Mouse (Mus musculus) hindbrain, embryonic 10.5 days (tissue): ENCODE measurements around the gene Edf1. TPM values are rescaled to one million over a fixed set of nuclear protein-coding genes. Genes with fewer than 3 reads are reported as not detected.
A peak's percentile ranks its signal among the peaks of the same experiment; 100 is the strongest.

Experiments
- DNase-seq: peaks from one replicate; pipeline ENCODE4 v3.0.0-alpha.2; 2017; ENCODE audit warnings: low spot score
- H3K27ac ChIP-seq: fragments of 300-500 bp; sonication (generic); 2 replicates; pipeline ENCODE4 v1.5.1; 2016; ENCODE audit warnings: mild to moderate bottlenecking, moderate library complexity
- H3K27me3 ChIP-seq: fragments of 300-500 bp; sonication (generic); 2 replicates; pipeline ENCODE4 v1.6.1; 2016; ENCODE audit warnings: mild to moderate bottlenecking; ENCODE audit not compliant: poor library complexity, insufficient read depth, severe bottlenecking
- H3K36me3 ChIP-seq: fragments of 300-500 bp; sonication (generic); 2 replicates; pipeline ENCODE4 v1.6.1; 2016; ENCODE audit warnings: mild to moderate bottlenecking, moderate library complexity
- H3K4me1 ChIP-seq: fragments of 300-500 bp; sonication (generic); replicated peaks from 2 replicates; pipeline ENCODE4 v1.6.1; 2016; ENCODE audit warnings: mild to moderate bottlenecking
- H3K4me3 ChIP-seq: fragments of 300-500 bp; sonication (generic); 2 replicates; pipeline ENCODE4 v1.5.1; 2016; ENCODE audit warnings: mild to moderate bottlenecking, moderate library complexity
- H3K9me3 ChIP-seq: fragments of 300-500 bp; sonication (generic); 2 replicates; pipeline ENCODE4 v1.6.1; 2016; ENCODE audit warnings: mild to moderate bottlenecking, moderate library complexity
- WGBS: fragments of 180-500 bp; shearing (Covaris S2); methylation state at CpG from one replicate; pipeline ENCODE4 v1.1.7; 2016; 5-methylcytosine and 5-hydroxymethylcytosine counted together
- polyA plus RNA-seq: library from polyadenylated mRNA; unstranded; fragments of >200 nt; fragmentation: Nextera tagmentation; extraction: Ambion mirVana; gene quantifications from 2 replicates; pipeline ENCODE4 v1.2.1, GENCODE M21; 2016

The Edf1 gene
- polyA plus RNA-seq, 1 experiment from 2014 or later = 388 TPM

DNA sequence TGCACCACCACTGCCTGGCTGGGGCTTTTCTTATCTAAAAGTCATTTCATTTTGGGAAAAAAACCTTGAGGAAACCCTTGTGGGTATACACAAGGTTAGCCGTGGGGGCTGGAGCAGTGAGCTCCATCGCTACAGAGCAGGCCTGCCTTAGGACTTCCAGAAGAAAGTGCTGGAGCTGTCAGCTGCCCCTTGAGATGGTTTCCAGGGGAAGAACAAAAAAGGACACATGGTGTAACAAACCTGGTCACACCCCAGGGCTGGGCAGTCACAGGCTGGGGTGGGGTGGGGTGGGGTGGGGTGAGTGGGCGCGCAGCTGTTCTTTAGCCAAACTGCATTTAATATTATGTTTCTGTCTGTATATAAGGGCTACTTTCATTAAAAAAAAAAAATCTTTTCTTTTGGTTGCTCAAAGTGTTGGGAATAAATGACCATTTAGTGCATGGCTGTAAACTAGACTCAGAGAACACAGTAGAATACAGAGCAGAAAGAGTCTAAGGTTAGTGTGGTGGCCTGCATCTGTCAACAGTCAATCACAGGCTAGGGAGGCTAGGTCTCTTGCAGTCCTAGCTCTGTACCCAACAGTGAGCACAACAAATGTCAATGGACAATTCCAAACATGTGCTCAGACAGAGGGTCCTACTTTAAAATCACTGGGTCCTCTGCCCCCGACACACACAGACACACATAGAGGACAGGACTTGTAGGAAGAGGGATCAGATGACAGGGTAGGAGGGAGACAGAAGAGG lies 39.3 kb downstream of the Edf1 start:
- no peak overlapping the region for H3K4me3 ChIP-seq
- no peaks in the 10 kb centered on the region for H3K9me3 ChIP-seq
- no peak for DNase-seq
- 97% methylated on average over 5 of the region's 5 CpGs for WGBS
- H3K27me3 ChIP-seq = no peaks in the 10 kb centered on the region
- no peak overlapping the region for H3K27ac ChIP-seq
- H3K36me3 ChIP-seq = peaks cover 96% of the 10 kb centered on the region
- H3K4me1 ChIP-seq = no peaks in the 10 kb centered on the region

DNA sequence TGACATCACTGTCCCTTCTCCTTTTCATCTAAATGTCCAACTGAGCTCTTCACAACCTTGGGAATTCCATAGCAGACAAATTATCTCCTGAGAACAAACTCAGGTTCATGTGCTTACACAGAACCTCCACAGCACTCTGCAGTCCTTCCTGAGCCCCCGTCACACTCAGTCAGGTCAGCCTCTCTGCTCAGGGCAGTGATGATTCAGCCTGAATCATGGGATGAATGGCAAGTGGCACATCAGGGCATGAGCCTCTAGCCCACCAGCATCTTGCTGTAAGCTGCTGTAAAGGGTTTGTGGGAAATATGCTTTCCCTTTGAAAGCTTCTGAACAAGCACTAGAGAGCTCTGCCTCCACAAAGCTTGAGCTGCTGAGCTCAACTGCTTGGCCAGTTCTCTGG lies 41.1 kb downstream of the Edf1 start:
- Histone ChIP-seq H3K9me3 (no peaks in the 10 kb centered on the region), H3K4me1 (no peaks in the 10 kb centered on the region), H3K4me3 (no peak overlapping the region), H3K36me3 (peaks cover 96% of the 10 kb centered on the region), H3K27me3 (no peaks in the 10 kb centered on the region), H3K27ac (no peak overlapping the region)
- WGBS = 88% methylated on average over 1 of the region's 1 CpGs
- DNase-seq = no peak

DNA sequence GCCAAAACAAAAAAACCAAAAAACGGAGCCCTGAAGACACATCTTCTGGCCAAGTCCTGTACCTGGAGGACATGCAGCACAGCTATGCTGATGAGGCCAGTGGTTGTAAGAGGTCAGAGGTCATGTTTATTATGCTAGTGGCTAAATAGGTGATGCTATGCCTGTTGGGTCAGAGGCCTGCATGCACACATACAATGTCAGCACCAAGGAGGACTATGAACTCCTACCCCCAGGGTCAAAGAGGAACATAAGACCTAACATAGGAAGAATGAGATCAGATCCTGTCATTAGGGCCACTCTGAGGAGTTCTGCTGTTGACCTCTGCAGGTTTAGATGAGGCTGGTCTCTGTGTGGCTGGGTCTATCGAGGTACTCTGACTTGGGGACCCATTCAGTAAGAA lies 42.4 kb downstream of the Edf1 start:
- H3K9me3 ChIP-seq = no peaks in the 10 kb centered on the region
- no peak overlapping the region for H3K27ac ChIP-seq
- H3K27me3 ChIP-seq = no peaks in the 10 kb centered on the region
- H3K4me3 ChIP-seq = no peak overlapping the region
- peaks cover 97% of the 10 kb centered on the region for H3K36me3 ChIP-seq
- 88% methylated on average over 2 of the region's 2 CpGs for WGBS
- no peak for DNase-seq
- no peaks in the 10 kb centered on the region for H3K4me1 ChIP-seq

DNA sequence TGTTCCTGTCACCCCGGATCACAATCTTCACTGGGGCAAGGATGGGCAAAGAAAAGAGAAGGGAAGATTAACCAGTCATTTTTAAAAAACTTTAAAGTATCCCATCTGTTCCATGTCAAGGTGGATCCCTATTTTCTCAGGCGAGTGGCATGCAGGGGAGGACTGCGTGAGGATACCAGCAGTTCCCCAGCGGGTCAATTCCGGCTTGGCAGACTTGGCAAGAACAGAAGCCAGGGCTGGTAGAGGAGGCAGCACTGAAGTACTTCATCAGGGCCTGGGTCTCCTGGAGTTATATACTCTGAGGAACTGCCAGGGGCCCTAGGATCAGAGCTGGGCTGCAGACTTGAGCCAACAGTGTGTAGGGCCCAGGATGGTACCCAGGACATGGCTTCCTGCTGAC lies 44.9 kb downstream of the Edf1 start:
- H3K36me3 ChIP-seq = peaks cover 76% of the 10 kb centered on the region

DNA sequence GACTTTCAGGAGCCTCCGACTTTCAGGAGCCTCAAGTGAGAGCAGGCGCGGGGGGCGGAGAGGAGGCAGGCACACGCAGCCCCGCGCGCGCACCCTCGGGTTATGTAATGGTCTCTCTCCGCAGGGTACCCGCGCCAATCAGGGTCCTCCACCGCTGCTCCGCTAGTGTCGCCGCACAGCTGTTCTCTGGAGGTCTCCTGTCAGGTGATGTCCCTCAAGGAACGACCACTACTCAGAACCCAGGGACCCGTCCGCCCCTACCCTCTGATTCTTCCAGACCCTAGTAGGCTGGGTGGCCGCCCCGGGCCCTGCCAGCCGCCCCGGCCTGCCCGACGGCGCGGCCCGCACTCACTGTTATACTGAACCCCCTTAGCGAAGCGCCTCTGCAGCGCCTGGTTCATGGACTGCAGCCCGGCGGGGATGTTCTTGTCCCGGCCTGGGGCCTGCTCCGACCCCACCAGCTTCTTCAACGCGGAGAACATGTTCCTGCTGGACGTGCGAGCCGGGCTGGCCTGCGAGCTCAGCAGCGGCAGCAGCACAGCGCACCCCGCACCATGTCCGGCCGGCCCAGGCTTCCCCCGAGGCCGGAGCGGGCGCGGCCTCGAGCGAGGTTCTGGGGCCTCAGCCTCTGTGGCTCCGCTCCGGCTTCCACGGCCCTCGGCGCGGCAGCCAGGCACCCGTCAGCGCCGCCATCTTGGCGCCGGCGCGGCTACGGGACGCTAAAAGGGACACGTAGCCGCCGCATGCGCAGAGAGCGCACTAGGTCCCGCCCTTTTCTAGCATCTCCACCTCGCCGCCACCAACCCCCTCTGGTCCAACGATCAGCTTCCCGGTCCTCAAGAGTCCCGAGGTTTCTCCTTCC lies 50.3 kb downstream of the Edf1 start, which contains the start of gene Rabl6:
Rabl6 (minus strand) TSS at position 761 of the 862 bp plus-strand sequence.
- DNase-seq = peak; percentile 89
- under 1% methylated on average over 80 of the region's 80 CpGs for WGBS

More for the DNA sequence above, 44.9 kb downstream of the Edf1 start:
- 90% methylated on average over 5 of the region's 5 CpGs for WGBS
- Histone ChIP-seq H3K27me3 (no peaks in the 10 kb centered on the region), H3K9me3 (no peaks in the 10 kb centered on the region), H3K4me3 (no peak overlapping the region), H3K4me1 (peaks cover 17% of the 10 kb centered on the region), H3K27ac (no peak overlapping the region)
- DNase-seq = no peak

DNA sequence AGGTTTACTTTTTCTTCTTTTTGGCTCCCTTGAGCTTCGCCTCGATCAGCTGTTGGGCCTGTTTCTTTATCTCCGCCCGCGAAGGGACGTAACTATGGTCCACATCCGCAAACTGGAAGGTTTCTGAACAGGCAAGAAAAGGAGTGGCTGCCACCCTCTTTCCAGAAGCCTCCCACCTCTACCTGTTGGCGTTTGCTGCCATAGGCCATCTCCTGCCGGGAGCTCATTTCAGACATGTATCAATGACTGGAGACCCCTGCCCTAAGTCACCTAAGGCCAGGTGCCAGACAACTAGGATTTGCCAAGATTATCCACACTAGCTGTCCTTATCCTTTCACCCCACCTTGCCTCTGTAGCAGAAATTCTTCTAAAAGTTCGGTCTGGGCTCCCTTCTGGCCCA lies 51.0 kb downstream of the Edf1 start:
- Histone ChIP-seq H3K9me3 (no peaks in the 10 kb centered on the region), H3K27ac (peak overlapping the region; percentile 98), H3K27me3 (peaks cover 51% of the 10 kb centered on the region), H3K36me3 (peaks cover 14% of the 10 kb centered on the region), H3K4me1 (peaks cover 29% of the 10 kb centered on the region), H3K4me3 (peak overlapping the region; percentile 100)
- WGBS = 72% methylated on average over 10 of the region's 10 CpGs
- DNase-seq = no peak

More for the DNA sequence above, 50.3 kb downstream of the Edf1 start, which contains the start of gene Rabl6:
- Histone ChIP-seq H3K4me3 (peak within 1 kb of the TSS; percentile 100), H3K4me1 (peaks cover 29% of the 10 kb centered on the region), H3K9me3 (no peaks in the 10 kb centered on the region), H3K36me3 (peaks cover 21% of the 10 kb centered on the region), H3K27ac (peak within 1 kb of the TSS; percentile 98), H3K27me3 (peaks cover 44% of the 10 kb centered on the region)

Other genes starting within 250 kb of the Edf1 start
- 1.2 and 4.5 TPM in 2 replicates for gene Grin1, start 238.7 kb upstream of the Edf1 start, polyA plus RNA-seq
- 57.4 and 58.7 TPM in 2 replicates for gene Man1b1, start 225.5 kb upstream of the Edf1 start, polyA plus RNA-seq
- 21.1 and 21.8 TPM in 2 replicates for gene Dpp7, start 201.5 kb upstream of the Edf1 start, polyA plus RNA-seq
- 7.4 and 10.1 TPM in 2 replicates for gene Uap1l1, start 192.2 kb upstream of the Edf1 start, polyA plus RNA-seq
- 71.6 and 75.1 TPM in 2 replicates for gene Sapcd2, start 185.5 kb upstream of the Edf1 start, polyA plus RNA-seq
- gene Entpd2, start 162.0 kb upstream of the Edf1 start, polyA plus RNA-seq = 0.31 TPM in 1 of 2 replicates, not detected in the other
- 75.1 and 155 TPM in 2 replicates for gene Npdc1, start 158.5 kb upstream of the Edf1 start, polyA plus RNA-seq
- not detected in 2 replicates for gene Fut7, start 134.6 kb upstream of the Edf1 start, polyA plus RNA-seq
- gene Abca2, start 129.1 kb upstream of the Edf1 start, polyA plus RNA-seq = 5.7 and 5.9 TPM in 2 replicates
- 0.90 and 1.2 TPM in 2 replicates for gene Clic3, start 101.0 kb upstream of the Edf1 start, polyA plus RNA-seq
- 17.0 and 31.3 TPM in 2 replicates for gene Paxx, start 96.8 kb upstream of the Edf1 start, polyA plus RNA-seq
- gene Ptgds, start 87.8 kb upstream of the Edf1 start, polyA plus RNA-seq = 0.49 and 1.7 TPM in 2 replicates
- not detected in 2 replicates for gene Lcn12, start 63.9 kb upstream of the Edf1 start, polyA plus RNA-seq
- 88.3 and 109 TPM in 2 replicates for gene Fbxw5, start 57.1 kb upstream of the Edf1 start, polyA plus RNA-seq
- gene C8g, start 56.1 kb upstream of the Edf1 start, polyA plus RNA-seq = 5.8 and 6.0 TPM in 2 replicates
- 38.2 and 40.1 TPM in 2 replicates for gene Traf2, start 10.9 kb upstream of the Edf1 start, polyA plus RNA-seq
- gene Mamdc4, start 17.0 kb downstream of the Edf1 start, polyA plus RNA-seq = 1.4 and 3.8 TPM in 2 replicates
- gene Phpt1, start 17.4 kb downstream of the Edf1 start, polyA plus RNA-seq = 163 and 189 TPM in 2 replicates
- gene Ajm1, start 23.9 kb downstream of the Edf1 start, polyA plus RNA-seq = 0.05 and 0.44 TPM in 2 replicates
- gene Rabl6, start 50.7 kb downstream of the Edf1 start, polyA plus RNA-seq = 75.5 and 80.0 TPM in 2 replicates
- 0.17 and 0.18 TPM in 2 replicates for gene Ccdc183, start 59.8 kb downstream of the Edf1 start, polyA plus RNA-seq
- gene Tmem141, start 64.2 kb downstream of the Edf1 start, polyA plus RNA-seq = 17.4 and 18.3 TPM in 2 replicates
- gene Fcna, start 70.2 kb downstream of the Edf1 start, polyA plus RNA-seq = 1.00 and 1.2 TPM in 2 replicates
- not detected in 2 replicates for gene Lcn8, start 95.3 kb downstream of the Edf1 start, polyA plus RNA-seq
- not detected in 2 replicates for gene Lcn5, start 100.1 kb downstream of the Edf1 start, polyA plus RNA-seq
- gene Lcn6, start 118.9 kb downstream of the Edf1 start, polyA plus RNA-seq = not detected in 2 replicates
- not detected in 2 replicates for gene Lcn10, start 124.9 kb downstream of the Edf1 start, polyA plus RNA-seq
- gene Obp2a, start 142.2 kb downstream of the Edf1 start, polyA plus RNA-seq = not detected in 2 replicates
- 77.9 and 86.1 TPM in 2 replicates for gene Bmyc, start 148.9 kb downstream of the Edf1 start, polyA plus RNA-seq
- not detected in 2 replicates for gene Obp2b, start 179.2 kb downstream of the Edf1 start, polyA plus RNA-seq
- gene Lcn3, start 207.7 kb downstream of the Edf1 start, polyA plus RNA-seq = not detected in 2 replicates
- not detected in 2 replicates for gene Lcn11, start 219.2 kb downstream of the Edf1 start, polyA plus RNA-seq
- not detected in 2 replicates for gene Gm13539, start 224.4 kb downstream of the Edf1 start, polyA plus RNA-seq